Mouse (Mus musculus) ovary, postnatal 14 days (tissue): Measurements from ENCODE around the gene Ankzf1.

Experiments
- DNase-seq: peaks from one replicate; pipeline ENCODE4 v3.0.0; 2022; ENCODE audit warnings: low spot score

Ankzf1 gene

DNA sequence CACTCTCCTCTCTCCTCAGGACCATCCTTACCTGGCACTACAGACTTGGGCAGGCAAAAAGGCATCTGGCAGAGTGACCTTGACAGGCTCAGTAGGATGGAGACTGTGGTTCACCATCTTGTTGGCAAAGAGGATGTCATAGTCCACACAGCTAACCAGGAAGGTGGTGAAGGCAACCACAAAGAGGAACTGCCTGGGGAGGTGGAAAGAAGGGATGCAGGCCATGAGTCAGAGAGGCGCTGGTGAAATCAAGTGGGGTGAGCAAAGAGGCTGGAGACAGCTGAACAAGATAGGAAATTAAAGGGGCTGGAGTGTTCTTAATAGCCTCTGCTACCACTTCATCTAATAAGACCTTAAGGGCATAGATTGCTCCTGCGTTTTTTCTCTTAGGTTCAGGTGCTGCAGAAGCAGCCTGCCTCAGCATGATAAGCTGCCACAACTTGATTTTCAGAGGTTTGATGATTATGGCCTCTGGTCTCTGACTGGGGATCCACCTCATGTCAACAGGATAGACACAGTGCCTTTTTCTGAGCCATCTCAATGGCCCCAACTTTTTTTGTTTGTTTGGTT is 4.0 kb upstream of the Ankzf1 start:
- no peak for DNase-seq

GRCm38 (mm10) chr1:75190577-75190976 is 1.4 kb upstream of the Ankzf1 start:
- no peak for DNase-seq

DNA sequence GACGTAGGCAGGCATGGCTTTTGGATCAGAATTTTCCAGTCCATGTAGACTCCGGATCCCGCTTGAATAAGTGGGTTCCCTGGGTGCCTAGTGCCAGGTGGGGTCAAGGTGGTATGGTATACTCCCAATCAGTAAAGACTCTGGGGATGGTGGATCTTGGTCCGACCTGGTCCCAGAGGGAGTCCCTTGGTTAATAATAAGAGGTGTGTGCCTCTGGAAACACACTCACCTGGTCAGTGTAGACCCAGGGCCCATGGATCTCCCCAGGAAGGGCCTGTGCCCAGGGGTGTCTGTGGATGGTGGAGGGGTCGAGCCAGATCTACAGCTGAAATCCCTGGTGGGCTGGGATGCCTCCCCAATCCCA is 711 bp upstream of the Ankzf1 start:
- no peak for DNase-seq

DNA sequence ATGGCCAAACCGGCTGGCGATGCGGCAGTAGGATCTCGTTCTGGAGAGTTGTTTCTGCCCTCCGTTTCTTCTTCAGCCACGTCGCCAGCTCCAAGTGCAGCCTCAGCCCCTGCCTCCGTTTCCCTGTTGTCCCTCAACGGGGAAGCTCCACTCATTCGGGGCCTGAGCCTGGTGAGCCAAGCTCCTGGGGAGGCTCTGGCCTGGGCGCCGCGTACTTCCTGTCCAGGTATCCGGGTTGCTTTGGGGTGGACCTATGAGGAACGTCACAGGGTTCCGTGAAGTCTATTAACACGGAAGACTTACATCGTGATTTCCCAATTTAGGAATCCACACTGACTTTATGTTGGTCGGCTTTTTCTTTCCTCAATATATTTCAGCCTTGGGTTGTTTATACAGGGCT is 501 bp downstream of the Ankzf1 start:
- DNase-seq, result peak; percentile 29

DNA sequence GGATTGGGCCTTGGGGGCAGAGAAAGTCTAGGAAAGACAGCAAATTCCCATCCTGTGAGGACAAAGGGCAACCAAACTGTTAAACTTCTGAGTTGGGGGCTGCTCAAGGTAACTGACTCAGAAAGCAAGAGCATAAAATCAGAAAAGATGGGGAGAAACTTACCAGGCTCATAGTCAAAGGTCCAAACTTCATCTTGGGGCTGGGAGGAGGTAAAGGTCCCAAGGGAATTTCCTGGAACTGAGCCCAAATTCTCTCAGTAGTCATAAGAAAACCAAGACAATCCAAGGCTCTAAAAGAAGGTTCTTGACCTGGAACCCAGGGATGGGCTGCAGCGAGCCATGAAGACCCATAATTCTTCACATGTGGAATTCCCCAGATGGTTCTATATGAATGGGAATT is 9.3 kb downstream of the Ankzf1 start:
- no peak for DNase-seq

DNA sequence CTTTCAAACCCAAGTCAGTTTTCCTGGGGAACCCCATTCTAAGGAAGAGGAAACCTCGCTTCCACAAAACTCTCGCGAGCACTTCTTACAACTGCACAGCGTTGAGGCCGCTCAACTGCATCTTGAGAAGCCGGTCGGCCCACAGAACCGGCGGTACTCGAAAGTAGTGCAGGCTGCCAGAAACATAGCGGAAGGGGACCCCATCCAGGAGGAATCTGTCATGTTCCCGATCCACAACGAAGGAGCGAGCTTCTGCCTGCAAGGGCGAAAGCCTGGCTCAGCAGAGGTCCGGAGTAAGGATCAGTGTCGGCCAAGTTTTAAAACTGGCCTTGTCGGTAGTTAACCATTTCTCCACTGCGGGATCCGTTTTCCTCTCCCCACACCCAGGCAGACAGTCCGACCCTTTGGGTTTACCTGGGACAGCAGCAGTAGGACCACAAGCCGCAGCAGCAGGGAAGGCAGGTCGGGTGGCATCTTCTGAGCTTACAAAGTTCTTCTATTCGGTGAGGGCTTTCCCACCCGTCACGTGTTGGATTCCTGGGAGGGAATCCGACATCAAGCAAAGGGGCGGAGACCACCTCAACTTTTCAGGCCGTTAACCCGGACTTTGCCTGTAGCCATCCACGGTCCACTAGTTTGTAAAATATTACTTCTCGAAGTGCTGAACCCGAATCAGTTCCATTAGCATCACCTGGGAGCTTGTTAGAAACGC is 17.2 kb downstream of the Ankzf1 start:
- peak; percentile 51 for DNase-seq

GRCm38 (mm10) chr1:75210136-75211087 is 18.5 kb downstream of the Ankzf1 start, which contains the start of the genes Glb1l and Stk16:
Gene Glb1l (minus strand): TSS chr1:75210813.
Gene Stk16 (plus strand): TSS chr1:75210838.
- DNase-seq, result peak; percentile 97

DNA sequence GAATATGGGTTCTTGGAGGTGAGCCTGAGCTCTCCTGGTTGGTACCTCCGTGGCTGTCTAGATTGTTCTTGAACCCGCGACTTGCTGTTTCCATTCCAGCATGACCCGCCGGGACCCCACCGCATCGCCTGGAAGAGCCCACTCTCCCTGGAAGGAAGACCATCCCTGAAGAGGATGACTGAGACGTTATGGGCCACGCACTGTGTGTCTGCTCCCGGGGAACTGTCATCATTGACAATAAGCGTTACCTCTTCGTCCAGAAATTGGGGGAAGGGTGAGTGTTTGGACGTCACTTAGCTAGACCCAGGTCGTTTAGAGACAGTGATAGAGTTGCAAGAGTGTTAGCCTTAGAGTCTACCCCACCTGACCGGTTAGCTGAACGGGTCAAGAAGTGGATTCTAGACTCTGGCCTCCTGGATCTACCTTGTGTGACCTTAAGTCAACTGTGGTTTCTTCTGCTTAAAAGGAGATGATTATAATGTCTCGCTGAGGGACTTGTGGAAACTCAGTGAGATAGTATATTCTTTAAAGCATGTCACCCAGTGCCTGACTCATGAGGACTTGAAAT is 19.3 kb downstream of the Ankzf1 start:
- DNase-seq, result no peak

DNA sequence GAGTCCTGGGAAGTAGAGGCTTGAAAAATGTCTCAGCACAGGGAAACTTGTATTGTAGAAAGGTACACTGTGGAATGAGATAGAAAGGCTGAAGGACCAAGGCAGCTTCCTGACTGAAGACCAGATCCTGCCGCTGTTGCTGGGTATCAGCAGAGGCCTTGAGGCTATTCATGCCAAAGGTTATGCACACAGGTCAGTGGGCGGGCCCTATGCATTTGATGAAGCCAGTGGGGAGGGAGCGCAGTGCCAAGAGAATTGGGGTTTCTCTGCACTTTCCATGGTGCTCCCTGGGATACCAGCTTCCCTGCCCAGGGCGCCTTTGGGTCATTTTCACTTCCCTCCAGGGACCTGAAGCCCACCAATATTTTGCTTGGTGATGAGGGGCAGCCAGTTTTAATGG is 20.6 kb downstream of the Ankzf1 start:
- DNase-seq, result no peak

- DNase-seq, result no peak
Measured at GRCm38 (mm10) chr1:75213096-75213495, 21.1 kb downstream of the Ankzf1 start.

- DNase-seq, result no peak
Measured at GRCm38 (mm10) chr1:75214442-75214841, 22.5 kb downstream of the Ankzf1 start.

DNA sequence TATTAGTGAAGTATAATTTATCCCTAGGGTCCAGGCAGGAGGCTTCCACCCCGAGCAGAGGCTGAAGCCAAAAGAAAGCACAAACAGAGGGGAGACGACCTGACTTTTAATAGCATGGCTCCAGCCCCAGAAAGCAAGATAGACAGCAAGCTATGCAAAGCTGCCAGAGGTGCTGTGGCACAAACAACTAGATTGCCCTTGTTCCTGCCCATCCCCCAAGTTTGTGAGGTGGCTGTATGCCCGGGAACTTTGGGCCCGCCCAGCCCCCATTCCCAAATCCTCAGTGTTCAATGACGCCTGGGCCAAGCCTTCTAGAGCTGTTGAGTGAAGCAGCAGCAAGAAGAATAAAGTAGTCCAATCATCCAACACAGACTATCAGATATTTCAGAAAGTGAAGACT is 22.9 kb downstream of the Ankzf1 start:
- no peak for DNase-seq

GRCm38 (mm10) chr1:75215785-75216184 is 23.8 kb downstream of the Ankzf1 start:
- DNase-seq, result no peak

DNA sequence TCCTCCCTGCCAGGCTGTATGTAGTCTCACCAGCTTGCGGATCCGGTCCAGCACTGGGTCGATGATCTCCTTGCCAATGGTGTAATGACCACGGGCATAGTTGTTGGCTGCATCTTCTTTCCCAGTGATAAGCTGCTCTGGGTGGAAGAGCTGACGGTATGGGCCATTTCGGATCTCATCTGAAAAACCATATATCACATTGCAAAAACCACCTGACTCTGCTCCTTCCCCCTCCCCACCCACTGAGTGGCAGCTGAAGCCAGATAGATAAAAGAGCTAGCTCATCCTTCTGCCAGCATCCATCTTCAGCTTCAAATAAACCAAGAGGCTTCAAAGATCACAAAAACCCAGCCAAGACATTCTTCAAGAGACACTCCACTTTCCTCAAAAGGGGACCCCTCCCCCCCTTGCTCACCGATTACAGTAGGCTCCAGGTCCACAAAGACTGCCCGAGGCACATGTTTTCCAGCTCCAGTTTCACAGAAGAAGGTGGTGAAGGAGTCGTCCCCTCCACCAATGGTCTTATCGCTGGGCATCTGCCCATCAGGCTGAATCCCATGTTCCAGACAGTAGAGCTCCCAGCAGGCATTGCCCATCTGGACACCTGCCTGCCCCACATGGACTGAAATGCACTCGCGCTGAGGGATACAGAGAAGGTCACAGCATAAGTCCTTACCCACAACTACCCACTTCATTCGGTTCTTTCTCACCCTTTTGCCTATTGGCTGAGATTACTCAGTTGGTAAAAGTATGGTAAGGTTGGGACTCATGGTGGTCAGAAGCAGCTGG is 25.0 kb downstream of the Ankzf1 start:
- no peak for DNase-seq

DNA sequence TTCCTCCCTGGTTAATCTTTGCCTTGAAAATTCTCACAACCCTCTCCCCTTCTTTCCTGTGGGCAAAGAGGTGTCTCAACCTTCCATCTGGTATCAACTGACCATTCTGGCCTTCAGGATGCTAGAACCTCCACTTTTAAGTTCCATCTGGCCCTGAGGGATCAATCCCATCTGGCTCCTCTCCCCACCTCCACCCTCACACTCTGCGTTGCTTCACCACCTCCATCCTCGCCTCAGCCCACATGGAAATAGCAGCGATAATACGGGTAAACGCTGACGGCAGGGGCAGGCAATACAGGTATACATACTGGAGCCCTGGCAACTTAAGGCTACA is 25.9 kb downstream of the Ankzf1 start:
- no peak for DNase-seq

GRCm38 (mm10) chr1:75218227-75219001 is 26.5 kb downstream of the Ankzf1 start:
- peak; percentile 12 for DNase-seq

DNA sequence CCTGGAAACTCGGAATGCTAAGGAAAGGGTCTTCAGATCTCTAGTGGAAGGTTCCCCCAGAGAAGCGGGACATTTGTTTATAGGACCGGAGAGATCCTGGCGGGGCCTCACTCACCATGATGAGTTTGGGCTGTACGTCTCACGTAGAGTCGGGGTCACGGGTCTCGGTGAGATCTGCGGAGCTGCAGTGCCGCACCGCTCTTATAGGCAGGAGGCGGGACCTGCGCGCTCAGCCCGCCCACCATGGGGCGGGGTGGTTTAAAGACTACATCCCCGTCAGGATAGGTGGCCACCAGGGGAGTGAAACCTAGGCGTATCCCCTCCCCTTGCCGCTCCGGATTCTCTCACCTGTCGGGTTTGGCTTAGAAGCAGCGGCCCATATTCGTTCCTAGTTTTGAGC is 27.1 kb downstream of the Ankzf1 start:
- peak; percentile 67 for DNase-seq

DNA sequence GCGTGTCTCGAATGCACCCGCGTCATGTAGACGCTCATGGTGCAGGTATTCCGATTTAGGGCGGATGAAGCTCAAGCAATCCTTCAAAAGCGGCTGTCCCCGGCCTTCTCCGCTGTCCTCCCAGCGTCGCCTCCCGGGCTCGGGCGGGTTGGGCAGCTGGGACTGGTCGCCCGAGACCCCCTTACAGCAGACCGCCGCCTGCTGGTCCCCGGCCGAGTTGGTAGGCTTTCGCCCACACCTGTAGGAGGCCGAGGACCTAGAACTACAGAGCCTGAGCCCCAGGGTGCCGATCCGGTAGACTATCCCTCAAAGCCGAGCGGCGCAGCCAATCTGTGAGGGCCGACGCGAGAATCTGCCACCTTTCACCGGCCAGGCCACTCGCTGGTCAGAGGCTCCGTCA is 27.6 kb downstream of the Ankzf1 start, which contains the start of gene Tuba4a:
Tuba4a (minus strand) TSS at position 335 of the 400 bp plus-strand sequence.
- DNase-seq, result no peak

GRCm38 (mm10) chr1:75221538-75221937 is 29.6 kb downstream of the Ankzf1 start:
- DNase-seq, result no peak

- no peak for DNase-seq
Measured at GRCm38 (mm10) chr1:75222926-75223325, 31.0 kb downstream of the Ankzf1 start.

- DNase-seq, result no peak
Measured at GRCm38 (mm10) chr1:75223532-75223931, 31.6 kb downstream of the Ankzf1 start.
